Mouse (Mus musculus) intestine, postnatal 0 days (tissue): ENCODE results near the gene Gm49711. TPM values are rescaled to one million over a fixed set of nuclear protein-coding genes. Genes with fewer than 3 reads are reported as not detected.

ENCODE experiments used
- ATAC-seq: fragments of 200-750 bp; cut with Nextera tagmentation; 2 replicates; pipeline ENCODE4 v1.8.0; 2017; ENCODE audit warnings: mild to moderate bottlenecking, moderate TSS enrichment, moderate library complexity
- H3K27ac ChIP-seq: fragments of 300-500 bp; sonication (generic); 2 replicates; pipeline ENCODE4 v1.5.1; 2014; ENCODE audit warnings: mild to moderate bottlenecking, low read depth, low read length, moderate library complexity
- H3K27me3 ChIP-seq: fragments of 300-500 bp; sonication (generic); replicated peaks from 2 replicates; pipeline ENCODE4 v1.6.1; 2014; ENCODE audit warnings: low read length, mixed read lengths; ENCODE audit not compliant: control insufficient read depth, insufficient read depth
- H3K36me3 ChIP-seq: fragments of 300-500 bp; sonication (generic); 2 replicates; pipeline ENCODE4 v1.6.1; 2014; ENCODE audit warnings: mild to moderate bottlenecking, moderate library complexity; ENCODE audit not compliant: control insufficient read depth, insufficient read depth
- H3K4me1 ChIP-seq: fragments of 300-500 bp; sonication (generic); replicated peaks from 2 replicates; pipeline ENCODE4 v1.6.1; 2014; ENCODE audit warnings: antibody characterized with exemption, low read length, mixed read lengths; ENCODE audit not compliant: control insufficient read depth, insufficient read depth
- H3K4me2 ChIP-seq: fragments of 300-500 bp; sonication (generic); replicated peaks from 2 replicates; pipeline ENCODE4 v1.6.1; 2014; ENCODE audit warnings: low read depth, mild to moderate bottlenecking, moderate library complexity
- H3K4me3 ChIP-seq: fragments of 300-500 bp; sonication (generic); 2 replicates; pipeline ENCODE4 v1.5.1; 2014; ENCODE audit warnings: low read depth, low read length
- H3K9ac ChIP-seq: fragments of 300-500 bp; sonication (generic); 2 replicates; pipeline ENCODE4 v1.6.1; 2014; ENCODE audit warnings: mild to moderate bottlenecking, low read depth, low read length
- H3K9me3 ChIP-seq: fragments of 300-500 bp; sonication (generic); 2 replicates; pipeline ENCODE4 v1.6.1; 2016; ENCODE audit warnings: mixed run types; ENCODE audit not compliant: control insufficient read depth
- CTCF ChIP-seq: sonication (generic); IDR thresholded peaks from 2 replicates; pipeline ENCODE4 v1.5.1; 2016; ENCODE audit warnings: low read depth, mild to moderate bottlenecking, control low read depth, antibody characterized with exemption, moderate library complexity
- WGBS: fragments of 180-500 bp; shearing (Covaris S2); extraction: QIAGEN DNeasy Blood & Tissue Kit; methylation state at CpG from one replicate; pipeline ENCODE4 v1.1.7; 2014; 5-methylcytosine and 5-hydroxymethylcytosine counted together
- polyA plus RNA-seq: library from polyadenylated mRNA; unstranded; fragments of >200 nt; fragmentation: Nextera tagmentation; extraction: Ambion mirVana; gene quantifications from 2 replicates; pipeline ENCODE4 v1.2.1, GENCODE M21; 2015

Gm49711 gene
- not detected in 2 replicates for polyA plus RNA-seq

DNA sequence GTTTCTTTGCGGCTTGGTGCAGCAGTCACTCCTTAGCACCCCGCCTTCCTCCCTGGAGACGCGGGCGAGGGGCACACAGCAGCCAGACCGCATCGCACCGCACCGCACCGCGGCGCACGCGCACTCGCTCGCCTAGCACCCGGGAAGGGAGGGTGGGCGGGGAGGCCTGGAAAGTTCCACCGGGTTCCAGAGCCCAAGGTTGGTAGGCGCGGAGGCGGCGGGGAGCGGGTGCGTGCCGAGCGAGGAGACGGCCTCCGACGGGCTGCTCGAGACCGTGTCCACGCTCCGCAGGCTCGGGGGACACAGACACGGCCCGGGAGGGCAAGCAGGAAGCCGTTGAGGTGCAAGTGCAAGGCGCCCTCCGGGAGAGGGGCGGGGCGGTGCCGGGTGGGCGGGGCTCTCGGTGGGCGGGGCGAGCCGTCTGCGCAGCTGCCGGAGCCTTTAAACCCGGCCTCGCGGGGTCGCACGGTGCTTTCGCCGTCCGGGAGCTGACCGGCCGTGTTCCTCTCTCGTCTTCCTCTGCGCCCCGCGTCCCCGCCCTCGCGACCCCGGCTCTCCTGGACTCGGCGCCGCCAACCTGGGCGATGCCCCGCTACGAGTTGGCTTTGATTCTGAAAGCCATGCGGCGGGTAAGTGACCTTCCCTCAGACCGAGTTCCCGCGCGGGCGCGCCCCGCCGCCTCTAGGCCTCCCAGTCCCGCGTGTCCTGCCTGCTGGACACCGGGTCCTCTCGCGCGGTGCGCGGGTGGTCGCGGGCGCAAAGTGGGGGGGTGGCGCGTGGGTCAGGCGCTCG is at the start of gene Gm49711, which contains the start of the genes Mrps6 and Slc5a3:
Gm49711 (plus strand) TSS at position 465 of the 792 bp plus-strand sequence.
Mrps6 (plus strand) TSS at position 419 of the 792 bp plus-strand sequence.
Slc5a3 (plus strand) TSS at position 471 of the 792 bp plus-strand sequence.
- peak; percentile 44 for TF ChIP-seq CTCF
- ATAC-seq: peak; percentile 87
- Histone ChIP-seq H3K27me3 (no peaks in the 10 kb centered on the region), H3K27ac (peak within 1 kb of the TSS; percentile 80), H3K4me2 (peak within 1 kb of the TSS; percentile 98), H3K4me1 (no peaks in the 10 kb centered on the region), H3K36me3 (peaks cover 7% of the 10 kb centered on the region; the same call in 1 of the 2 replicates), H3K9ac (peak within 1 kb of the TSS; percentile 73), H3K9me3 (no peaks in the 10 kb centered on the region), H3K4me3 (peak within 1 kb of the TSS; percentile 98)
- under 1% methylated on average over 69 of the region's 99 CpGs for WGBS

DNA sequence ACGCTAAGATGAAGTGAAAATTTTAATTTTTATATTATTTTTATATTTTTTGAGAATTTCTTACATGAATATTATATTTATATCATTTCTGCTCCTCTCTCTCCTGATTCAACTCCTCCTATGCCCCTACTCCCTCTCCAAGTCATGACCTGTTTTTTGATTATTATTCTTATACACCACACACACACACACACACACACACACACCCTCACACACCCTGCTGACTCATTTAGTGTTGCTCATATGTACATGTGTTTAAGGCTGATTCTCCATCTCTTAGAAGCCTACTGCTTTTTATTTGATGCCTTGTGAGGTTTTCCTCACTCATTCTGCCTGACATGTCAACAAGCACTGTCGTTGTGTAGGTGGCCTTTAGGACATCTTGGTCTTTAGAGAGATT is 48.5 kb upstream of the Gm49711 start:
- no peak for ATAC-seq
- Histone ChIP-seq H3K9ac (no peak overlapping the region), H3K27me3 (no peaks in the 10 kb centered on the region), H3K9me3 (no peaks in the 10 kb centered on the region), H3K4me3 (no peak overlapping the region), H3K36me3 (no peaks in the 10 kb centered on the region), H3K4me2 (no peak overlapping the region), H3K27ac (no peak overlapping the region), H3K4me1 (no peaks in the 10 kb centered on the region)
- 90% methylated on average over 2 of the region's 2 CpGs for WGBS
- no peak for TF ChIP-seq CTCF

DNA sequence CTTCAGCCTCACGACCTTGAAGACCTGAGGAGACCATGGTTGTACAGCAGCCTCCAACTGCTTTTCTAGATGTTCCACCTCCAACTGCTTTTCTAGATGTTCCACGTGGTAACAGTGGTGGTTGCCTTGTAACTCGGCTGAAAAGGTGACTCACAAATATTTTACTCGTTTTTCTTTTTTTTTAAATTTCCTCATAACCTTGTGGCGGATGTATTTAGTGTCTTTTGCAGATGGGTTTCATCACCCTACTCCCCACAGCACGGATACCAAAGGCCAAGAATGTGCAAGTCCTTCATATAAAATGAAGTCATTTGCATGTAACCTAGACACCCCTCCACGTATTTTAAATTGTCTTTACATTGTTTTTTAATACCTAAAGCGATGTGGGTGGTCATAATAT is 41.3 kb upstream of the Gm49711 start:
- no peak overlapping the region for H3K4me2 ChIP-seq
- H3K9me3 ChIP-seq: no peaks in the 10 kb centered on the region
- no peaks in the 10 kb centered on the region for H3K27me3 ChIP-seq
- H3K27ac ChIP-seq: no peak overlapping the region
- no peak overlapping the region for H3K4me3 ChIP-seq
- no peak for ATAC-seq
- no peaks in the 10 kb centered on the region for H3K4me1 ChIP-seq
- TF ChIP-seq CTCF: no peak
- 81% methylated on average over 8 of the region's 8 CpGs for WGBS
- H3K36me3 ChIP-seq: no peaks in the 10 kb centered on the region
- no peak overlapping the region for H3K9ac ChIP-seq

DNA sequence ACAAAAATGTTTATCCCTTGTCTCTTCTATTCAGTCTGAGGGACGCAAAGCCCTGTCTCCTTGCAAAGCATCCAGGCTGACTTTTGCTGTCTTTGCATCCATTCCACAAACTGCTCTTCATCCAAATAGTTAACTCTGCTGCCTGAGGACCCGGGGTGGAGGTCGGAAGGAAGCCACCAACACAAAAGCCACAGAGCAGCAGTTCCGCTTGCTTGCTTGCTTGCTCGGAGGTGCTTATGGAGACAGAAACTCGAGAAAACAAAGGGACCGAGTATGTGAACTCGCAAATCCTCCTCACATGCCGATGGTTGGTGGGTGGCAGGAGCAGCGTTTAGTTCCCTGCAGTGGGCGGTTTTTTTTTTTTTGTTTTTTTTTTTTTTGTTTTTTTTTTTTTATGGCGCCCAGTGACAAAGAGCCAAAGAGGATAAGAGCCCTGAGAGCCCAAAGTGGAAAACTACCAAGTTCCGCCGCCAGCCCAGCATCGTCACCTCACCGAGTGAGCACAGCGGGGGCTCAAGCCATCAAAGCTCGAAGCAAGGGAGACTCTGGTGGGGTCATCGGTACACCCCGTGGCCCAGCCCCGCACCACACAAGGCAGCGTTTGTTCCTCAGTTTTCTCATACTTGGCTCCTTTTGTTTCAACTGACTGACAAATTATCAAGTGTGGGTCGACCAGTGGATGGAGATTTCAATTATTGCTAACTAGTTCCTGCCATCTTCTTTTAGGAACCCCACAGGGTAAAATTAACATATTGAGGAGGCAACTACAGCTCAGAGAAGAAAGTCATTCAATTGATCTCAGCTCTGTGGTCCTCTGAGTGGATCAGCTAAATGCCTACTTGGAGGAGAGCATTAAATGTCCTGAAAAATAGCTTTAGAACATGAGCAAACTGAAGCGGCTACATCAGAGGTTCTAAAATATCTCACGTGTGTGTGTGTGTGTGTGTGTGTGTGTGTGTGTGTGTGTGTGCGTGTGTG is 38.7 kb upstream of the Gm49711 start:
- TF ChIP-seq CTCF: no peak
- H3K4me2 ChIP-seq: peak overlapping the region; percentile 57
- peak overlapping the region; percentile 20 for H3K4me3 ChIP-seq
- H3K9me3 ChIP-seq: no peaks in the 10 kb centered on the region
- no peak for ATAC-seq
- H3K36me3 ChIP-seq: no peaks in the 10 kb centered on the region
- no peaks in the 10 kb centered on the region for H3K4me1 ChIP-seq
- H3K27me3 ChIP-seq: no peaks in the 10 kb centered on the region
- H3K27ac ChIP-seq: 0 out of 2 replicates have a peak overlapping the region, but pooled peaks have one; percentile 30
- H3K9ac ChIP-seq: peak overlapping the region; percentile 42; the same call in 1 of the 2 replicates
- 16% methylated on average over 26 of the region's 26 CpGs for WGBS

DNA sequence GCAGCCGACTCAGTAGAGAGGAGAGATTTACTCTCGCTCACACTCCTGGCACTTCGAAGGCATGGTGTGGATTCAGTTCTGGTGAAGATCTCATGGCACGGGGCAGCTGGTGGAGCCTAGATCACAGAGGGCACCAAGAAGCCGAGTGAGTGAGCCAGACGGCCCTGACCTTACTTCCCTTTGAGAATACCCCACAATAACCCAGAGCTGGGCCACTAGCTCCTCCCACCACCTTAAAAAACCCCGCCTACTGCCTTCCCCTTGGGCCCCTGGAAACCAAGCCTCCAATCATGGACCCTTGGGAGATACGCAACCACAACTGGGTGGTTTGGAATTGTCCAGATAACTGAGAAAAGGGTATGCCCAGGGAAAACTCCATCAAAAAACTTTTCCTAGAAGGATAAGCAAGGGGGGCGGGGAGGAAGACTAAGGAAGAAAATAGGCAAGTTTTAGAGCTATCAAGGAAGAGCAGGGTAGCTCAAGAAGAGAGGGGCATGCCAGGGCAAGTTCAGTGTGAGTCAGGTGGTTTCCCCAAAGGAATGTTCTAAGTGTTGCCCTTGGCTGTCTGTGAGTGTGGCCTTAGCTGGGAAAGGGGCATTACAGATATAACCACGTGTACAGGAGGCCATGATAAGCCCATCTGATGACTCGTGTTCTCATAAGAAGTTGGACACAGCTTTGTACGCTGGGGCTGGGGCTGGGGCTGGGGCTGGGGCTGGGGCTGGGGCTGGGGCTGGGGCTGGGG is 36.3 kb upstream of the Gm49711 start:
- Histone ChIP-seq H3K27ac (no peak overlapping the region), H3K4me3 (no peak overlapping the region), H3K4me1 (no peaks in the 10 kb centered on the region), H3K9ac (no peak overlapping the region), H3K27me3 (no peaks in the 10 kb centered on the region), H3K4me2 (0 out of 2 replicates have a peak overlapping the region, but pooled peaks have one; percentile 37), H3K36me3 (no peaks in the 10 kb centered on the region), H3K9me3 (no peaks in the 10 kb centered on the region)
- 78% methylated on average over 12 of the region's 12 CpGs for WGBS
- TF ChIP-seq CTCF: no peak
- ATAC-seq: 0 out of 2 replicates have a peak, but pooled peaks have one; percentile 14
